Mouse (Mus musculus) right cerebral cortex, postnatal 4 days (tissue): ENCODE measurements around the gene Rab3gap1.

Source experiments
- DNase-seq: peaks from one replicate; pipeline ENCODE4 v3.0.0-alpha.2; 2022

The Rab3gap1 gene

DNA sequence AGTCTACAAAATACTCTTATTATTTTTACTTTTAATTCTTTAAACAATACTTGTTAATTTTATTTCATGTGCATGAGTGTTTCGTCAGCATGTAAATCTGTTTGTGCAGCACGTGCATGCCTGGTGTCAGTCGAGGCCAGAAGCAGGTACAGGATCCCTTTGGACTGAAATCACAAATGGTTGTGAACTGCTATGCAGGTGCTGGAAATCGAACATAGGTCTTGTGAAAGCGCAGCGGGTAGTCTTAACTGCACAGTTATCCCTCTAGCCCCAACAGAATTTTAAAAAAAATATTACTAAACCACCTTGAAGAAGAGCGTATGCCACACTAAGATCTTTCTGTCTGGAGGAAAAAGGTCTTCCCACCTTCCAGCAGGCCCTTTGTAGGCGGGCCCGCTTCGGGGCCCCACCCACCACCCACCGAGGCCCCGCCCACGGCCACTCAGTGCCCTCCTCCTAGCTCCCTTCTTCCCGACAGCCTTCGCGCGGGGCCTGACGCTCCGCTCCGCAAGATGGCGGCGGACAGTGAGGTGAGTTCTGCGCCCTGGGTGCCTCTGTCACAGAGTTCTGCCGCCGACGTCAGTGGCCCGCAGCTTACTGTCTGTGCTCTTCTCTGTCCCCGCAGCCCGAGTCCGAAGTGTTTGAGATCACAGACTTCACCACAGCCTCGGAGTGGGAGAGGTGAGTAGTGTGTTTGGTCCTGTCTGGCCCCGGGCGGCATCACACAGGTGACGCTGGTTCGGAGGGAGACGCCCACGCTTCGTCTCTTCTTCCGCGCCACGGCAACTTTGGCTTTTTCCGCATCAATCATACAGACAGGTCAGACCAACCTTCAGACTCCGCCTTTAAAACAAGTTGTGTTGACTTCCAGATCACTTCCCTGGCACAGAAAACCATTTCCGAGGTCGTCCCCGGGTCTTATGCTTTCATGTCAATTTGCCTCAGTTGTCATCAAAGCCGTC lies at the start of gene Rab3gap1:
Gene Rab3gap1, plus strand, starts transcription at position 474 of the 962 bp plus-strand sequence.
- DNase-seq, result peak; percentile 87

- DNase-seq, result no peak
These were observed 41.2 kb upstream of the Rab3gap1 start for GRCm38 (mm10) chr1:127827325-127827724.

DNA sequence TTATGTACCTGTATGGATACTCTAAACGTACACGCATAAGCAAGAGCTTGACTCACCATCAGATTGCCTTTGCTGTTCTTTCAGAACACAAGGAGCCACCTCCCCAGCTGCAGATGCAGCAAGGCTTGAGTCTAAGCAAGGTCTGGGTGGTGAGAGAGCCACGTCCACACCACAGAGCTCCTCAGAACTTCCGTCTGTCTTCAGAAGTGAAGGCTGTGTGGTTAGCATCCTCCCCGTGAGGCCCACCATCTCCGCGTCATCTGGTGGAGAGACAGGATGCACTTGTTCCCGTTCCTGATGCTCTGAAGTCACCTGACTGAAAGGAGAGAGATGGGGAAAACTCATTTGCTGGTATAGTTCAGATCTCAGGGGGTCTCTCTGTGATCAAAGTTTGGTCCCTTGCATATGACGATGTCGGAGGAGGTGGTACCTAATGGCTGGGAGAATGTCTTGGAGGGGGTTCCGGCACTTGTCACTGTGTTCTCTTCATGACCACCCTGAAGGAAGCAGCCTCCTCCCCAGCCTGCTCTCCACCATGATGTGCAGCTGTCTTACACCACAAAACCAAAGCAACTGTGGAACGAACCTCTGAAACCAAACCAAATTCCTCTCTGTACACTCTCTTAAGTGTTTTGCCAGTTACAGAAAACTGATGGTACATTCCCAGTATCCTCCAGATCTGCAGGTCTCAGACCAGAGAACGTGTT lies 38.2 kb upstream of the Rab3gap1 start:
- no peak for DNase-seq

- DNase-seq, result no peak
These were observed 34.9 kb upstream of the Rab3gap1 start for GRCm38 (mm10) chr1:127833714-127834113.

- DNase-seq, result no peak
These were observed 34.4 kb upstream of the Rab3gap1 start for GRCm38 (mm10) chr1:127834202-127834601.

DNA sequence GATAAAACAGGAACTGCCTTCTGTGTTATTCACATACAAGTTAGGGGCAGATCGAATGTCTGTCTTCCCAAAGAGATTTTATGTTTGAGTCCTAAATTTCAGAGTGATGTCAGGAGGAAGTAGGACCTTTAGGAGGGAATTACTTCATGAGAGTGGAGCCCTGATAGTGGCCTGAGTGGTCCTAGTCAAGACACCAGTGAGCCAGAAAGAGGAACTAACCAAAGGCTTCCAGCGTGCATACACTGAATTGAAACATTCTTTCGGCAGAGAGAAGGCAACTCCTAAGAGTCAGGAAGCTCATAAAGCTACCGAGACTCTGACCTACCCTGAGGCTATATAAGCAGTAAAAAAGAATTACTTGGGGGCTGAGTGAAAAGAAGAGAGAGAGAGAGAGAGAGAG lies 32.0 kb upstream of the Rab3gap1 start:
- DNase-seq, result no peak

GRCm38 (mm10) chr1:127838602-127839001 lies 30.0 kb upstream of the Rab3gap1 start:
- no peak for DNase-seq

DNA sequence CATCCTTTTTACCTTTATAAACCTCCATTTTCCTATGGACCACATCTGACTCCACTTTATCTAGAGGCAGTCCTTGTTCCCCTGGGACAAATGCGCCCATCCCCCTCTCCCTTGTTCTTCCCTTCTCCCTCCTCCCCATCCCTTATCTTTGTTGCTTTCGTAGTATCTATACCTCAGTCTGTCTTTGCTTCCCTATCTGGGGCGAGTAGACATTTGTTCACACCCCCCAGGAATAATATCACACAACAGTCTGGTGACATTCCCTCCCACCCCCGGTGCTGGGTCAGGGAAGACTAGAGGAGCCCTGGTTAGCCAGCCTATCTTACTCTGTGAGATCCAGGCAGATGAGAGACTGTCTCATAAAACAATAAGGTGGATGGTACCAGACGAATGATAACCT lies 23.1 kb upstream of the Rab3gap1 start:
- no peak for DNase-seq

- DNase-seq, result no peak
These were observed 18.4 kb upstream of the Rab3gap1 start for GRCm38 (mm10) chr1:127850075-127850610.

- DNase-seq, result peak; percentile 18
These were observed 13.9 kb upstream of the Rab3gap1 start, which contains the start of gene Map3k19 for GRCm38 (mm10) chr1:127854486-127855222. TSS of gene Map3k19 (minus strand) at chr1:127855031.

DNA sequence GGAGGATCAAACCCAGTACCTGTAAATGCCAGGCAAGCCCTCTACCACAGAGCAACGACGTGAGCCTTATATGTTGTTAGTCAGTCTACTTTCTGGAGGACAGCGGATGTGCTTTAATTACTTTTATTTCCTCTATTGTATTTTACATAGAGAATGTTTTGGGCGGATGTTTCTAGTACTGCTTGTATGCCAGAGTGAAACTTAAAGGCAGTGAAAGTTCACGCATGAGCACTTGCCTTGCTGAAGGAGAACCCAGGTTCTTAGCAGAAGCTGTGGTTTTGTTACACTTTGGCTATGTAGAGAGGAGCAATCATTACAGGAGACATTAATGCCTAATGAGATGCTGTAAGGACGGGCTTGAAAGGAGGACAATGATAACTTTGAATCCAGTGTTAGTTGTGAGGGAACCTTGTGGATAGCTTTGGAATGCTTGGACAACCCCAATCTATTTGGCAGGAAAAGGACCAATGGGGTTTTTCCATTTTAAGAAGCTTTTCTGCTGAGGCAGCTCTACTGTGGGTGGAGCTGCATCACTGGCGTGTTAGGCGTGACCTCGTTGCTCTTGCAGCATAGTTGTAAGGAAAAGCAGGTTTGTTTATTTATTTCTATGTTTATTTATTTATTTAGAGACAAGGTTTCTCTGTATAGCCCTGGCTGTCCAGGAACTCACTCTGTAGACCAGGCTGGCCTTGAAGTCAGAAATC lies 9.5 kb upstream of the Rab3gap1 start:
- DNase-seq, result no peak

GRCm38 (mm10) chr1:127859799-127860400 lies 8.7 kb upstream of the Rab3gap1 start:
- DNase-seq, result no peak

DNA sequence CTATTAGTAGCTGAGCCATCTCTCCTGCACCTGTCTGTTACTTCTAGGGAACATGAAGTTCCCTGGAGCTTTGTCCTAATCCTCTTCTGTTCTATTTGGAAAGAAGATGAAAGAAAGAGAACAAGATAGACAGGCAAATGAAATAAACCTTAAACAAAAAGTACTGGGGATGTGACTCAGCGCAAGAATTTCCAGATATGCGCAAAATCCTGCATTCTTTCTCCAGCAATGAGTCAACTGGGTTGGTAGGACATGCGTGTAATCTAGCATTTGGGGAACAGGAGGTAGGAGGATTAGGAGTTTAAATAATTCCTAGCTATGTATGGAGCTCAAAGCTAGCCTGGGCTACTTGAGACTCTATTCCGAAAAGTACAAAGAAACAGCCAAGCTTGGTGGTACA lies 8.1 kb upstream of the Rab3gap1 start:
- DNase-seq, result no peak

DNA sequence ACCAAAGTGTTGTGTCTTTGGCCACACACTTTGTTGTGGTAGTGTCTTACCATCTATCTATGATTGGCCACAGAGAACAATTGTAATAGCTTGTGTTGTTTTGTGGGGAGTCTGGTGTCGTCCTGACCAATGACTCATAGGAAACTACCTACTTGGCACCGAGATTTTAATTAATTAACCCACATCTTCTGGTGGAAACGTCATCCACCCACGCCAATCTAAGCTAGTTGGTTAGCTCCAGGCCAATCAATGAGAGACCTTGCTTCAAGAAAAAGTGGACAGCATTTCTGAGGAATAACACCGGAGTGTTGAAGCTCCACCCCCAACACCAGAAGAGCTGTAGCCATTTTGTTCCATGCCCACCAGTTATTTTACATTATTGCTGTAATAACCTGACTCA lies 6.7 kb upstream of the Rab3gap1 start:
- DNase-seq, result no peak

DNA sequence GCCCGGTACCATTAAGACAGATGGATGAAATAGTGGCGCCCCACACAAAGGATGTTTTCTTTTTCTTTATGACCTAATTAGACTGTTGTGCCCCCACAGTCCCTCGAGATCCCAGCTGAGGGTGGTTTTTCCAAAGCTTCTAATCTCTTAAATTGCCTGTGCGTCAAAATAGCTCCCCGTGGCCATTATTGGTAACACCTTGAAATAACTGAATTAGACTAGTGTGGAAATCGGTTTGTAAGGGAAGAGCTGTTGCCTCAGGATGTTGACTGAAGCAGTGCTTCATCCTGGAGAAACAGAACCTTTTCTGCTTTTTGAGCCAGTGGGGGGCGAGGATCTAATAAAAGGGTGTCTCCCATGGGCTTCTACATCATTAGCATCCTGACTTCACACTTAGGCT lies 4.8 kb upstream of the Rab3gap1 start:
- no peak for DNase-seq

- no peak for DNase-seq
These were observed 703 bp downstream of the Rab3gap1 start for GRCm38 (mm10) chr1:127869276-127869675.

DNA sequence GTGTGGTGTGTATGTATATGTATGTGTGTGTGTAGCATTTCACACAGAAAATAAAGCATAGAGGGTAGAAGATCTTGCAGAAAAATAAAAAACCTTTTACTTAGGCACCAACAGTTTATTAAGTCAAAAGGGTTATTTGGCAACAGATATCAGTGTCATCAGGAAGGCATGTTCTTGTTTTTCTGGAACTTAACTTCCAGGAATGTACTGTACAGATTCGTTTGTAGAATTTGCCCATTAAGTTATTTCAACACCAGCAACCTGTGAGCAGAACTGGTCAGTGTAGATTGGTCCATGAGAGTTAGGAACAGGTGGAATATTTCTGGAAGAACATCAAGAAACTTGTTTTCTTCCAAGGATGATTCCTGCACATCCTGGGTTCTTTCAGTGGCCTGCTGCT lies 30.8 kb downstream of the Rab3gap1 start:
- DNase-seq, result no peak

- no peak for DNase-seq
These were observed 36.3 kb downstream of the Rab3gap1 start for GRCm38 (mm10) chr1:127904774-127905385.

DNA sequence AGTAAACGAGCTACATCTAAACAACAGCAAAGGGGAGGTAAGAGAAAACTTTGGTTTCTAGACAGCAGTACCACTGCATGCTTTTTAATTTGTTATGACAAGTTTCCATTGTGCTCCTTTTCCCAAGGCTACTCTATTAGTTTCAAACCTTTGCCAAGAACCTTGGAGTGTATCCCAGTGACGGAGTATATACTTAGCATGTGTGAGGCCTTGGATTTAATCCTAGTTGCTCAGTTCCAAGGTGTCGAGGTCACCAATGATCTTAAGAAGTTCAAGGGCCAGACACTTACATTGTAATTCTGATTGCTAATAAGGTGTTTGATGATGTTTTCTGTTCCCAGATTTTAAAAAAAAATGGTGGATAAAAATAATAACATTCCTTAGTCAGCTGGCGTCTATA lies 44.5 kb downstream of the Rab3gap1 start:
- no peak for DNase-seq

DNA sequence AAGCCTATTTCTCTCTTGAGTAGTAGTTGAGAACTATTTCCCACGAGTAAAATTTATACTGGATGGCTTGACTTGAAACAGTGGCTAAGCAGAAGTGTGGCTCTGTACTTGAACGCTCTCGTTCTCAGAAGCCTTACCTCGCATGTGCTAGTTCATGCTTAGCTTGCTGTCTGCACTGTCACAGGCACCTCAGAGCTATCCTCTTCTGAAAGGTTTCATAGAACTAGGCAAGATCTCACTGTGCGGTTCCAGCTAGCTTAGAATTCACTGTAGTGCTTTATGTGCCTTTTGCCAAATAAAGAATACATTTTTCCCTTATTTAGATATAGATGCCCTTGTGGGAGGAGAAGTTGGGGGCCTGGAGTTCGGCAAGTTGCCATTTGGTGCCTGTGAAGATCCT lies 46.7 kb downstream of the Rab3gap1 start:
- no peak for DNase-seq

- DNase-seq, result no peak
These were observed 47.2 kb downstream of the Rab3gap1 start for GRCm38 (mm10) chr1:127915802-127916201.
